Mouse (Mus musculus) bone marrow, adult 2 months (tissue): ENCODE data around the gene Hist3h2a.

ENCODE experiments used
- CTCF ChIP-seq: fragments of 200-500 bp; IDR thresholded peaks from 2 replicates; pipeline ENCODE4 v1.5.1; 2011; ENCODE audit warnings: low read length, control low read depth; ENCODE audit not compliant: control insufficient read depth, insufficient read depth
- POLR2A ChIP-seq: fragments of 200-500 bp; IDR thresholded peaks from 2 replicates; pipeline ENCODE4 v1.6.1; 2011; ENCODE audit warnings: low read depth, mild to moderate bottlenecking, control low read depth, low read length, borderline replicate concordance; ENCODE audit not compliant: control insufficient read depth

- TF ChIP-seq CTCF (no peak), POLR2A (no peak)
These were observed 7.2 kb upstream of the Hist3h2a start for GRCm38 (mm10) chr11:58947306-58947705.
